Mouse (Mus musculus) myocyte (in vitro differentiated cells): ENCODE measurements around the gene Fut2.

ENCODE experiments used
- E2F4 ChIP-seq: IDR thresholded peaks from one replicate; pipeline ENCODE4 v1.6.1; 2011; ENCODE audit warnings: mild to moderate bottlenecking, control low read depth, moderate library complexity; ENCODE audit not compliant: insufficient read depth
- MYOD1 ChIP-seq, 3 experiments: IDR thresholded peaks; one replicate each; pipeline ENCODE4 v1.6.1; 2011; ENCODE audit warnings: control low read depth in 2 of 3, low read depth in 2 of 3, mild to moderate bottlenecking in 2 of 3, moderate library complexity in 1 of 3; ENCODE audit not compliant: insufficient read length in 2 of 3, control insufficient read depth in 1 of 3
- POLR2A ChIP-seq: IDR thresholded peaks from one replicate; pipeline ENCODE4 v1.6.1; 2011; ENCODE audit warnings: low read depth, mild to moderate bottlenecking, control low read depth, moderate library complexity; ENCODE audit not compliant: insufficient read length
- REST ChIP-seq: IDR thresholded peaks from one replicate; pipeline ENCODE4 v1.6.1; 2011; ENCODE audit warnings: mild to moderate bottlenecking, control low read depth, moderate library complexity; ENCODE audit not compliant: insufficient read depth, insufficient read length
- TCF12 ChIP-seq: IDR thresholded peaks from one replicate; pipeline ENCODE4 v1.6.1; 2011; ENCODE audit warnings: mild to moderate bottlenecking, control low read depth; ENCODE audit not compliant: poor library complexity, insufficient read depth, severe bottlenecking

DNA sequence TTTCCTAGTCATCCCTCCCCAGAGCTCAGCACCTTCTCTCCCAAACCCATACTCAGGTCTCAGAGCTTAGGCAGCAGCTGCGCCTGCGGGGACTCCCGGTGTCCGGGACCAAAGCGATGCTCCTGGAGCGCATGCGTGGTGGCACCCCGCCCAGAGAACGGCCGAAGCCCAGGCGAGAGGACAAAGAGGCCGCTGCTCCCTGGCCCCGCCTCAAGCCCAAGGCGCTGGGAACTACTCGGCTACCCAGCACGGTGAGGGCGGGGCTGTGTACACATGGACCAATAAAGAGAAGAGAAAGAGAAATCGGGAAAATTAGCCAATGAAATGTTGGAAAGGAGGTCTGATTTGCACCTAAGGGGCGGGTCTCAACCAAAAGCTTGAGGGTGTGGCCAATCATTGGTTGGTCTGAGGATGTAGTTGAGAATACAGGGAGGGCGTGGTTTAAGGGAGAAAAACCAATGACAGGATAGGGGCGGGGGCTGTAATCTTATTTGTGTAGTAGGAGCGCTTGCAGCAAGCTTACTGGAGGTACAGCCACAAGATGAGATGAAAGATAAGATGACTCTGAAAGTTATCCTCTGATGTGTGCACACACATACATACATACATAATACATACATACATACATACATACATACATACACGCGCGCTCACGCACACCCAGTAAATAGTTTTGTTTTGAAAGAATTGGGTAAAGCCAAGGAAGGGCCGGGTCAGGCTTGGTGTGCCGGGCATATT, 22.6 kb downstream of the Fut2 start:
- TF ChIP-seq E2F4: no peak
- peak in 1 of 3 experiments; percentile 29 for TF ChIP-seq MYOD1 (IDR thresholded peaks at IDR 0.05; ENCODE audit: control insufficient read depth in 1 of 3, insufficient read length in 2 of 3, low read depth in 2 of 3)
- peak; percentile 36 for TF ChIP-seq POLR2A
- TF ChIP-seq REST: no peak
- TF ChIP-seq TCF12: no peak
